Mouse (Mus musculus): ENCODE measurements at regions not wholly inside any gene's neighbourhood (a gene's known extent, or its start where the extent isn't known, plus 50 kb on each side); places are given as distances from the start of the nearest gene placed in this dataset.

DNA sequence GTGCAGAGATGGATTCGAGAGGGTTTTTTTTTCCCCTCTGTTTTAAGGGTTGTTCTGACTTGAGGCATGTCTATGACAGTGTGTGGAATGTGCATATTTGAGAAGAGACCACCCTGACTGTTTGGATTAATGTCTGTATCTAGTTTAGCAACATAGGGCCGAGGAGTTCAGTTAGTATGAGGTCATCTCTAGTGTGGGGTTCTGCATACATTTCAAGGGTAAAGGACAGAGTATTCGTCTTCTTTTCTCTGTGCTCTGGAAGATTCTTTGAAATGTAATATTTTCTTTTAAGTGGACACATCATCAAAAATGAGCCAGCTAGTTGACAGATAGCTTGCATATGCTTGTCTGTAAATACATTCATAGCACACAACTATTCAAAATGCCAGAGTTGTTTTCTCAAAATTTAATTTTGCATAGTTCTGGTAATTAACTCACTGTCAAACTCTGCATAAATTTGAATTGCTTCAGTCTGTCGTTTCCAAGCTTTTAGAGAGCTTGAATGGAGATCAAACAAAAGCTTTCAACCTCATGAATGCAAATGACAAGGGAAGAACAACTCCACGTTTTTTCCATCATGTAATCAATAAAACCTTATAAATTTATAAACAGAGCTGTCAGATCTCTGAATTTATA, 415.5 kb downstream of the Adamts20 start:
- DNase-seq: no peak

DNA sequence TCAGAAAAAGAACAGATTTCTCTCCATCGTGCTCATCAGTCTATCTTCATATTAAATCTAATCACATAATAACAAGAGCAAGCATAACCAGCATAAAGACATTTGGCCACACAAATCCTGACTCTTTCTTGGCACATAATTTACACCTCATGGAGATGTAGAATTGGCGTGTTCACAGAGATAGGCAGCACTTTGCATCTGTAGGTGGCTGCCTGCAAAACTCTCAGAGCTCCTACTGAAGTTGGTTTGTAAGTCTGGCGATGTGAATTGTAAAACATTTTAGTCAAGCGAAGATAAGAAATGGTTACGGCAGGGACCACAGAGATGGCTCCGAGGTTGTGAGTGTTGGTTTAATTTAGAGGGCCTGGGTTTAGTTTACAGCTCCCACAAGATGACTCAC, 419.0 kb downstream of the Adamts20 start:
- no peak for DNase-seq

DNA sequence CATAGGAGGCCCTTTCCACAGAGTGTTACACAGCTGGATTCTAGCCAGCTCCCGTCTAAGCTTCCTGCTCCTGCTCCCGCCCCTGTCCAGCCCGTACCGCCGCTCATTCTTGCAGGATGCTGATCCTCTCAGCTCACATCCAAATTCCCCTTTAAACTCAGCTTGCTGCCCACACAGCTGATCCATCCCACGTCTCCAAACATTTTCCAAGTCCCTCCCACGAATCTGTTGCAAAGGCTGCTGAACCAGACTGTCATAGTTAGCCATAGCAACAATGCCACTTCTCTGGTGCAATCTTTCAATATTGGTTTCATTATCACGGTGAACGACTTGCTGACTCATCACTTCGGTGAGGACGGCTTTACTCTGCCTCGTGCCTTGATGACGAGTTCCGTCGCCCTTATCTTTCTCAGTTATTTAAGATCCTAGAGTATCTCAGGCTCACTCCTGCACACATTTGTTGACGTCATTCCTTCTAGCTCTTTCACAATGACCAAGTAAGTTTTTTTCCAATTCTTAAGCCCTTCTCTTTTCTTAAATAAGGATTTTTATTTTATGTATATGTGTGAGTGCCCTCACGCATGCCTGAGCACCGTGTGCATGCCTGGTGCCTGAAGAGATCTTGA, 420.0 kb downstream of the Adamts20 start:
- peak; percentile 55 to 58 for DNase-seq

DNA sequence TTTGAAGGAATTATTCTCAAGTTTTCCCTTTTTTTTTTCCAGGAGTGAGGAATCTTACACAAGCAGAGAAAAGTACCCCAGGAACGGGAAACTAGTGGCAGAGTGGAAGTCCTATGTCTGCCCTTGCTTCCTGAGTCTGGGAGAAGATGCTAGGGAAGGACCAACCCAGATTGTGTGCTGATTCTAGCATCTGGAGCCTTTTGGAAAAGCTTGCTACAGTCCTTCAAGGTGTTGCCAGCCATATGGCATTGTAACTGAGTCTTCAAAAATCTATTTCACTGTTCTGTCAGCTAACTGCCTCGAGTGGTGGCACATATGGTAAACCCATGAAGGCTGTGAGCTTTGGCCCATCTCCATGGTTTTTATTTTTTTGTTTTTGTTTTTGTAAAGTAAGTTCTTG, 432.3 kb downstream of the Adamts20 start:
- DNase-seq: no peak

DNA sequence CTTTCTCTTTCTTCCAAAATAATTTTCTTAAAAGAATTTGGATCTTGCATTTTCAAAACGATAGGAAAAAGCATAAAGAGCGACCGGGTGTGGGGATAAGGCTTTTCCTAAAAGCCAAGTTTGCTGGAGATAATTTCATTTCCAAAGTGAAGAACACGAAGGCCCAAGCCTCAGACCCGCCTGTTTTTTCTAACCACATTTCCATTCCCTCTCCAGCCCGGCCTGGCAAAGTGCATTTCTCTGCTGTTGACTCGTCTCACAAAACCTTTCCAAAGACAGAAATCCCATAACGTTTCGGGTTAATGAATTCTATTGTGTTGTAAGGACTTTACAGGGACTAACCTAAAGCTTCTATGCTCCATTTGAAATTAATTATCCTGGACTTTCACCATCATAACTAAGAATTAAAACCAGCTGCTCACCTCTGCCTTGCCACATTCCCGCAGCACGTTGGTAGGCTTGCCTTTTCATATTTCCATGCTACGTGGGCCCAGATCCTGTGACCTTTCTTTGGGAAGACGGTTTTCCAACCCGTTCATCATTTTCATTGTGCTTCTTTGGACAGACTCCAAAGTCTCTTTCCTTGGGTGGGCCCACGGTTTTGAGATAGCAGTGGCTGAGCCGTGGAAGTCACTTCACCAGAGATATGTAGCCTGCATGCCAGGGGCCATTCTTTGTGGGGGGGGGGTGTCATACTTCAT, 430.5 kb upstream of the Prickle1 start:
- no peak for DNase-seq

DNA sequence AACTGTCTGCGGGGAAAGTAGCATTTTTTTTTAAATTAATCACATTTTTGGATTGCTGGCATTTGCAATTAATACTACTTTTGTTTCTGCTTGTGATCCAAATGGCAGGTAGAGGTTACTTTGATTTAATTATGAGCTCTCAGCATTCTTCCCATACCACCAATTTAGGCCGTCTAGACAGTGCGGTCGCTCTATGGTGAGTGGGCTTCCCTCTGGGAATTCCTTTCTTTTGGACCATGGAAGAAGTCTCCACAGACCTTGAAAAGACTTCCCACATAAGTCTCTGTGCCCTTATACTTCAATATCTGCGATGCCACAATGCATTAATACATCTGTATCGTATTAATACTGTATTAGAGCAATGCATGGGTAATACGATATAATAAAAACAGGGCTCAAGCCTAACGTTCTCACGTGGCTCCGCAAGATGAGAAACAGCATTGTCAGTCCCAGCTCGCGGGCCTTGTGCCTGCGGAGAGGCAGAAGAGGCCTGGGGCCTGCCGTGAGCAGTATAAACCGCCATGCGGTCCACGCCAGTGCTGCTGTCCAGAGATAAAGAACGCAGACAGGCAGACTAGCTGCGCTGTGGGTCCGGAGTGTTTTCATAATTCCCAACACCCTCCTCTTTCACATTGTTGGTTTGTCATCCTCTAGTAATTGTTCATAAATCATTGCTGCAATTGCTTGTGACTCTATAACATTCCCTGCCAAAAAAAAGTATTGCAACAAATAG, 429.7 kb upstream of the Prickle1 start:
- DNase-seq: no peak

DNA sequence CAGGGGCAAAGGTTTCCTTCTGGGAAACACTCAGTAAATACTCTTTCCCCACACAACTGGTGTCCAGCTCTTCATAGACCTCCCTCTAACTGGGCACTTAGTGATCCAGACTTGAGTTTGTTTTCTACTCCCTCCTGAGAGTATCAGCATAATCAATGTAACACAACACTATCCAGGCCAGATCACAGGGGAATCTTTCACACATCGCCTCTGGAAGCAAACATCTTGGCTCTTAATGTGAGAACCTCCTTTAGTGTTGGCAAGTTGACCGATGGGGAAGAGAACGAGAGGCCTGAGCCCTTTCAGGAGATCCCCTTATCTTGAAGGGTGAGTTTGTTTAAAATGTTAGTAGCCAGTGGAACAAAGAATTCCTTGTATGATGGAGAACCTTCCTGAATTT, 429.1 kb upstream of the Prickle1 start:
- no peak for DNase-seq

DNA sequence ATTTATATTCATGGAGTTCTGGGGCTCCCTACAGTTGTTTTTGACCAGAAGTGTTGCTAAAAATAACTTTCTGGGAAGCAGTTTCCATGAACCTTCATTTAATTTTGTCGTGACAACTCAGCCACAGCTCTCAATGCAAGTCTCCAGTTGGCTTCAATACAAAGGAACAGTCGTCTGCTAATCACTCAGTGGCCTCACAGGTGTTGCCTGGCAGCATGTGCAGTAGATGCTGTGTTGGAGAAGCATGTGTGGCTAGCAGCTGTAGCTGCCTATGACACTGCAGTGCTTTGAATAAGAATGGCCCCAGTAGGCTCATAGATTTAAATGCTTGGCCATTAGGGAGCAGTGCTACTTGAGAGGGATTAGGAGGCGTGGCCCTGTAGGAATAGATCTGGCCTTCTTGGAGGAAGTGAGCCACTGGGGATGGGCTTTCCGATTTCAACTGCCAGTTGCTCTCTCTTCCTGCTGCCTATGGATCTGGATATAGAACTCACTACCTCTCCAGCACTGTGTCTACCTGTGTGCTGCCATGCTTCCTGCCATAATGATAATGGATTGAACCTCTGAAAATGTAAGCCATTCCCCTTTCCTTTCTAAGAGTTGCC, 428.5 kb upstream of the Prickle1 start:
- no peak for DNase-seq

DNA sequence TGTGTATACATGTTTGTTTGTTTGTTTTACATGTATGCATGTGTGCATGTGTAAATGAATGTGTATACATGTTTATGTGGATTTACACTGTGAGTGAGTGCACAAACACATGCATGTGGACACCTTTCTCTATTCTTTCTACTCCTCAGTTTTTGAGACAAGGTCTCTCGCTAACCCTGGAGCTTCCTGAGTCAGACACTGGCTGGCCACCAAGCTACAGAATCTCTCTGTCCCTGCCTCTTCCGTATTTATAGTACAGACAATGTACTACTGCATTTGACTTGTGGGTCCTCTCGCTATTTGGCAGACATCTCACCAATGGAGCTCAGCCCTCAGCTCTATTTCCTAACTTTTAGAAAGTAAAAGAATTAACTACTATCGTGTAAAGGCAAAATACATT, 427.8 kb upstream of the Prickle1 start:
- no peak for DNase-seq

DNA sequence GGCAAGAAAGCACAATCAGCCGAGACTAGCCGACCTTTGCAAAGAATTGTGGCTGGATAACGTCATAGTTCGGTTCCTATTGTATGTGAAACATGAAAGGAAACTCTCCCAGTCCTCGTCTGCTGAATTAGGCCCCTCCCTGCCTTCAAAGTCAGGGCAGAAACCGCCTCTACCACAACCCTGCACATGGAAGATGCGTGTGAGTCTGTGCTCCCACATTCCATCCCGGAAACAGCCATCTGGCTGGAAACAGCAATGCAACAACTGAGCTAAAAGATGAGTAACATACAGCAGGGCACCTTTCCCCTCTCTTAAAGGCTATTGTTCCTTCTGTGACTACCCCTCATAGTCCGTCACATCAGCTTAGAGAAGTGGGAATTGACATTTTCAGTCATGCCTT, 422.1 kb upstream of the Prickle1 start:
- peak; percentile 19 to 34 for DNase-seq

DNA sequence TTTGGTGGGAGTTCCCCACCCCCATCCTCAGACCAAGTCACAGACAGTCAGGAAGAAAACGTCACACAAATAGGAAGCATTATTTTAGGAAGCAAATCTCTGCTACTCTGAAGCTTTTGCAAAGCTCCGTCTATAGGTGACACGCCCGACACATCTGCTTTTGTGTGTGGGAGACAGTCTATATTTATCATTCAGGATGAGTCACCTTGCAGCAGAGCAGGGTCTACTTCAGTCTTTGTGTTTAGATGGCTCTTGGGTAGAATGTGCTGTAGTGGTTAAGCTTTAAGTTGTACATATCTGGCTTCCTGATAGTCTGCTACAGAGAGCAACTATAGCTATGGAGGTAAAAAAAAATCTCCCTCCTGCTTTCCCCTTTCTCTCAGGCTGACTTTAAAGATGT, 415.8 kb upstream of the Prickle1 start:
- no peak for DNase-seq

DNA sequence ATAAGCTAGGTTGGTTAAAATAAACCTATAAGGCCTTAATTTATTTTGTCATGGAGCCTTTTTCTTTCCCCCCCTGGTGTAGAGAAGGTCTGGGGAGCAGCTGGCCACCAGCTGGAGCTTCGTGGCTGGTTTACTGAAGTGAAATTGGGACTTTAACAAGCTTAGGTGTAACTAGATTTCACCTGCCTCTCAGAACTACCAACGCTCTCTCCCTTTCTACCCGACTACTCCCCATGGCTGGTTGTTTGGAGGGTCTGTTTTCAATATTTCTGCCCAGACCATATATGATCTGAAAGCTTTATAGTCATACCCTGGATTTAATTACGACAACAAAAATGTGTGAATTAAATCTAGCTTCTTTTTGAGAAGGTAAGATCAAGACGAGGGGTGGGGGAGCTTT, 410.4 kb upstream of the Prickle1 start:
- DNase-seq: no peak

DNA sequence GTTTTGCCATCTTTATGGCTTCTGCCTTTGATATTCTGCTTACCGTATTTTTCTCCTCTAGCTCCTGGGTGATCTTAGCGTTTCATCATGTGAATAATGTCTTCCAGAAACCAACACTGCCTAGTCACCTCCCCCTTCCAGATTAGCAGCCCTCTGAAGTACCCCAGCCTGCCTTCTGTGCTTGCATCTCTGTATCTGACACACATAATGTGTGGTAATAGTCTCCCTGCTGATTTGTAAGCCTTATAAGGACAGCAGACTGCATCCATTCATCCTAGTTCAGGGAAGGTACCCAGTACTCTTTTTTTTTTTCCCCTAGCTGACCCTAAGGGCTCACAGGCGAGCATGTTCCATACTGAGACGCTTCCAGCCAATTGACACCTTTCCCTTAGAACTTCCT, 409.2 kb upstream of the Prickle1 start:
- no peak for DNase-seq

DNA sequence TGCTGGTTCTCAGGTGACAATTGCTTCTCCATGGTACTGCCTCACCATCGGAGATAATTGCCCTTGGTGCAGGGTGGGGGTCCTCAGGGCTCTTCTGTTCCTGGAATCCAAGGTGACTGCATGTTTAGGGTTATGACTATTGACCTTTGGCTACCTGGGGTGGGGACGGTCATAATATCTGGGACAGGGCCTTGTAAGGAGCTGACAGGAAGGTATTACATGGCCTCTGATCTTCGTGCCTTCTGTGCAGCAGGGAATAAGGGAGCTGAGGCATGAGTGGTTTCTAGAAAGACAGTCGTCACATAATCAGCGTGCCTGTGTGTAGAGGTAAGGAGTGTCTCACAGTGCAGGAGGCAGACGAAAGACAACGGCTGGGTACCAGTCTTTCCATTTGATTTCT, 407.5 kb upstream of the Prickle1 start:
- no peak for DNase-seq

DNA sequence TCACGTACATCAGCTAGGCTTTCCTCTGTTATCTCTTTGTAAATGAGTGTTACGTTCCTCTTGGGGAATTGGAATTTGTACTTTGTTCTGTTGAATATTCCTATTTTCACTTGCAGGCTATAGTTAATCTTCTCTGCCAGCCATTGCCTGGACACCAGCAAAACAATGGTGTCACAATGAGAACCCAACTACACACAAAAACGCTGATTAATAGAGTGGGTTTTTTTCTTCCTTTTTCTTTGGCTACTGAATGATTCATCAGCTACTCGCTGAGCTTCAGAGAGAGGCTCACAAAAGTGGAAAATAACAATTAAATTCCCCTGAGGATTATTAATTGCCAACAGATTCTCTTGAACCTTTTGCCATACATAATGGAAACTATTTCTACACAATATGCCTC, 398.9 kb upstream of the Prickle1 start:
- no peak for DNase-seq

DNA sequence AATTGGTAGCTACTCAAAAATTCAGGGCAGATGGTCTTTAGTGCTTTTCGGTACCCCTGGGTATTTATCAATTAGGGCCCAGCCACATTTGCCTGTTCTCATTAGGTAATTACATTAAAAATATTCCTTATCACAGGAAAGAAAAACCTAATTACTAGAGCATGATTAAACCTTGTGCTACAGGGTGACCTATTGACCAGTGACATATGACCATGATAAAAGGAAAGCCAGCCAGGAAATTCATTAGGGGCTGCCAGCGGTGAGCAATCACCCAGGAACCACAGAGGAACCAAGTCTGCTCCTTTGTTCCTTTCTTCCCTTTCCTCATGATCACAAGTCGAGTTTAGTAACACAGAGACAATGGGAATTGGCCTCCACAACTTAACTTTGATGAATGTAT, 394.4 kb upstream of the Prickle1 start:
- no peak for DNase-seq

DNA sequence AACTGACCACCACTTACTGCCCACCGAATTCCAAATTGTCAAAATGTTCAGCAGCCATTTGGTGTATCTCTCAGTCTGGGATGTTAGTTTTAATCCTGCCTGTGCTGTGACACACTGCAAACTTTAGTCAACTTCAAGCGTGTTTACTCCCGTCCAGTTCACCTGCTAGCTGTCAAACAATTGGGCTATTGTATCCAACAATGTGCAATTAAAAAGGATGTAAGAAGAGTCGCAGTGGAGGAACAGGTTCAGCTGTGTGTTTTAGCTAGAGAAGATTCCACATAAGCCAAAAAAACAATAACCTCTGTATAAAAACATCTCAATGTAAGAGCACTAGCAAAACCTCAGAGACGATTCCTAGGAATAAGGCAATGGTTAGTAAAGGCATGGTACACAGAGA, 392.7 kb upstream of the Prickle1 start:
- no peak for DNase-seq

DNA sequence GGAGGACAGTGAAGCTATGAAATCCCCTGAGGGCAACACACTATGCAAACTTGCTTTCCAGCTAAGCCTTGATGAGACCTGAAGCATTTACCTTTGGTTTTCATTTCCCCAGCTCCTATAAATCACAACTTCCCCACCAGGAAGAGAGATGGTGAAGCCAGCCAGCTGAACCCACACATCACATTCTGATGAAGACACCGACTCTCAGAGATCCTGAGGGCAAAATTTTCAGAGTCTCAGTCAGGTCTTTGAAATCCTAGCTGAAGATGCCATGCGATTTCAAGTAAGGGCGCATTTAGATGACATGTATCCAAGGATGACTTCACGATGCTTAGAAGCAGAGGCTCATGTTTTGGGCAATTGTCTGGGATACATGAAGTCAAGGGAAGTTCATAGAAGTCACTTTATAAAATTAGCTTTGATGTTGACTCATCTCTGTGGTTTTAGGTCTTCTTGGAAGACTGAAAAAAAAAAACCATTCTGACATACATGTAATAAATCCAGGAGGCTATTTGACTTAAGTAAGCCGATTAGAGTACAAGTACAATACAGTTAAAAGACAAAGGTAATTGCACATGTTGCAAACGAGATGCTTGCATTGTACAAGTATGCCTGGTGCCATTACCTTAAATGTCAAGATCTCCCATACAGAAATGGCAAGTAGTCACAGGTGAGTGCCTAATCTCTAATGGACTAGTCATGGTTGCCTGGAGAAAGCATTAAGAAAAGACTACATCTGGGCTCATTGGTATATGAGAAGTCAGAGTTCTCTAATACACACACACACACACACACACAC, 391.1 kb upstream of the Prickle1 start:
- DNase-seq: no peak

DNA sequence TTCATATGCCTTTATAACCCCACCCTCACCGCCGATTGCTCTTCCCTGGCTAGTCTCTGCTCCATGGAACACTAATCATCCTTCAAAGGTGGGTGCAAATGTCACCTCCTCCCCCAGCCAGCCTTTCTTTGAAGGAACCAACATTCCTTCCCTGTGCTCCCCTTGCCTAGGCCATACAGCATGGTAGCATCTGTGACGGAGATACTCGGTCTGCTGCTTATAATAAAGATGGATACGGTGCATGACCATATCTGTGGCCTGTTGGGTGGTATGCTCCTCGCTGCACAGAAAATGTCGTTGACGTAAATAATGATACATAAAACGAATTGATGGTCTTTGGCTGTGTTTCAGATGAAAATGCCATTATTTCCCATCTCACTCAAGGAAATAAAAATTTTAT, 386.4 kb upstream of the Prickle1 start:
- DNase-seq: no peak

DNA sequence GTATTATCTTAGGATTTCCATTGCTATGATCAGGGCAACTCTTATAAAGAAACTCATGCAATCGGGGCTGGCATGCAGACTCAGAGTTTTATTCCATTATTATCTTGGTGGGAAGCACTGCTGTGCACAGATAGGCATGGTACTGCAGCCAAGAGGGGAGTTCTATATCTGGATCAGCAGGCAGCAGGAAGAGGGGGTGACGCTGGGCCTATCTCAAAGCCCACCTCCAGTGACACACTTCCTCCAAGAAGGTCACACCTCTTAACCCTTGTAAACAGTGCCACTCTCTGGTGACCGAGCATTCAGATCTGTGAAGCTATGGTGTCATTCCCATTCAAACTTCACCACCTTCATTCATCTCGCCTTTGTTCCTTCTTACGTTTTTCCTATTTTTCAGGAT, 381.8 kb upstream of the Prickle1 start:
- no peak for DNase-seq

DNA sequence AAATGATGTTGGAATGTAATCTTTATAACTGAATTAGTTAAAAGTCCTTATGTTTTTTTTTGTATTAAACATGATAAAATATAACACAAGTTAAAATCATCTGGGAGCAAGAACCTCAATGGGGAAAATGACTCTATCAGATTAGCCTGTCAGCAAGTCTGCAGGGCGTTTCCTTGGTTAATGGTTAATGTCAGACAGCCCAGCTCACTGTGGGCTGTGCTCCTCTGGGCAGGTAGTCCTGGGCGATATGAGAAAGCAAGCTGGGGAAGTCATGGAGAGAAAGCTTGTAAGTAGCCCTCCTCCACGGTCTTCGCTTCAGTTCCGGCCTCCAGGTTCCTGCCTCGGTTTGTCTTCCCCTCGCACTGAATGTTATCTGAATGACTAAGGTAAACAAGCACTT, 379.0 kb upstream of the Prickle1 start:
- DNase-seq: no peak

DNA sequence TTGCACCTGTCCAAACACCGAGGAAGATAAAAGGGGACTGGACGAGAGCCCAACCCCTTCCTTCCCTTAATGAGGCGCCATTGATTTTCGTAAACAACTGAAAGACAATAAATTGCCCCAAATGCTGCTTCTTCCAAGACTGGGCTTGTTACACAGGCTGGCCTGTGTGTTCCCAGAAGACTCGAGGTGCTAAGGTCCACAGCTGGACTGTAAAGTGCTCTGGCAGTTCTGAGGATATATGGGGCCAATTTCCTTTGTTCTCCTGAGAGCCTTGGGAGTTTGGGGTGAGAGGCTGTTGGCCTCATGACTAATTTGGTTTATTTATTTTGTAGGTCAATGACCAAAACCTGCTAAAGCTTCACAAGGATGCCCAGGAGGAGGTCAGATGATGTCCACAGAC, 377.3 kb upstream of the Prickle1 start:
- DNase-seq: no peak
